Mouse (Mus musculus): ENCODE measurements around the gene Arhgap6.

Arhgap6 gene

DNA sequence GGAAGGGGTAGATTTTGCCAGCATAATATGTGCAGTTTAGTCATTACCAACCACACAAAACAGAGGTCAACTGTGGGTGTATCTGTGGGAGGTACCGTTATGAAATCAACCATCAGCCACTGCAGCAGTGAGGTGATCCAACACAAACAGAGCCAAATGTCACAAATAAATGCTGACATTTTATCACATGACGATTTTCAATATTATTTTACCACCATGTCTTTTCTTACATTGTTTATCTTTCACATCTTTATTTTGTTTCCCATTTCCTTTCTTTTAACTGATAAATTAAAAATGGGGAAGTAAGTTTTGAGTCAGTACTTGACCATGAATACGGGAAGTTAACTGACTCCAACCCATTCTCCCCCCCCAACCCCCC is 328.9 kb downstream of the Arhgap6 start:
- DNase-seq, result no peak

DNA sequence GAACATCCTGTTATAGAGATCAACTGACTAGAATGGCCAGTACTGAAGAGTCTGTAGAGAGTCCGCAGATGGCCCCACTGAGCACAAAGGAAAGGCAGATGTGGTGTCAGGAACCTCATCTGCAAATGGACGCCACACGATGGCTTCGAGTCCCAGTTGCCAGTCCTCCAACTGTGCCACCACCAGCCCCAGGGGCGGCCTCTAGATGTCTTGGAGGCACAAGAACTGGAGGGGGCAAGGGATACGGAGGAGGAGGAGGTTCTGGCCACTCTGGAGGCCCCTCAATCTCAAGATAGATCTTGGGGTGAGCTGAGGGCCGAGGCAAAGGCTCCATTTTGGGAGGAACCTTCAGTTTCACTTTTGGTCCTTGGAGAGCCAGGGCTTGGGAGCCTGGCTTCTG is 344.9 kb downstream of the Arhgap6 start:
- DNase-seq, result no peak

DNA sequence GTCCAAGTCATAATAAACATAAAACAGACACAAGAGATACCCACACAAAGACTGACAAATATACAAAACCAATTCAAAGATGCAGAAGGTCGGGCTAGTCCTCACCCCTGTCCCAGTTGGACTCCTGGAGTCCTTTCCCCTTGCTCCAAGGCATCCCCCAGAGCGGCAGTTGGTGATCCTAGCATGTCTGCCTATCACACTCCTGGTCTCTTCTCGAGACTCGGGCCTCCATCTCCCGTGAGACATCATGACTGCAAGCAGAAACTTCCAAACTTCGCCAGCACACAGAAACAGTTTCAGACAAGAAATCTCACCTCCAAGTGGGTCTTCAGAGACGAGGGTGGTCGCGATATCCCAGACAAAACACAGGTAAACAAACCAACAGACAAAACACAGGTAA is 345.6 kb downstream of the Arhgap6 start:
- no peak for DNase-seq

DNA sequence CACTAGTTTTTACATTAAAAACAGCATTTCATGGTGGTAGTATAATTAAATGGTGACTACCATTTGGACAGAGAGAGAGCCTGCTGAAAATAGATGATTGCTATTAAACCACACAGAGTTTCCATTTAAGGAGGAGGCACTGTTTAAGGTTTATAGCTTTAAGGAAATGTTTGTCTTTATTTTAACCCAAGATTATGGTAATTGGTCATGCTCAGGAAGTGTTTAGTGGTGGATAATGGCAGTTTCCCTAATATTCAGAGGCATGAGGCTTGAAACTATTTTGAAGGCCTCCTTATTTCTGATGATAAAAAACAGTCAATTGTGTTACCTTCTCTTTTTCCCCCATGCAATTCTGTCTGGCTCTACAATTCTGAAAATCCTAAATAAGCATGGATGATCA is 358.9 kb downstream of the Arhgap6 start:
- no peak for DNase-seq

DNA sequence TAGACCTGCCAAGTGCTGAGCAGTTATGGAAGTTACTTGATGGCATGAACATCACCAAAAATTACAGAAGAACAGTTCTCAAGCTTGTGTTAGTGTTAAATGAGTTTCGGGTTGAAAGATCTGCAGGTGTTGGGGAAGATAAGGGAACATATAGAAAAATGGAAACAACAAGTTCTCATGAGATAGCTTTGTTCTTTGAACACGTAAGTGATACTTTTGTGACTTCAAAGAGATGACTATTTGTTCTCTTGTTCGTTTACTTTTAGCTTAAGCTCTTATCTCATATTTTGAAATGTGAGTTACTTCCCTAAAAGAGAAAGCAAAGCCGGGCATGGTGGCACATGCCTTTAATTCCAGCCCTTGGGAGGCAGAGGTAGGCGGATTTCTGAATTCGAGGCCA is 363.5 kb downstream of the Arhgap6 start:
- DNase-seq, result no peak

DNA sequence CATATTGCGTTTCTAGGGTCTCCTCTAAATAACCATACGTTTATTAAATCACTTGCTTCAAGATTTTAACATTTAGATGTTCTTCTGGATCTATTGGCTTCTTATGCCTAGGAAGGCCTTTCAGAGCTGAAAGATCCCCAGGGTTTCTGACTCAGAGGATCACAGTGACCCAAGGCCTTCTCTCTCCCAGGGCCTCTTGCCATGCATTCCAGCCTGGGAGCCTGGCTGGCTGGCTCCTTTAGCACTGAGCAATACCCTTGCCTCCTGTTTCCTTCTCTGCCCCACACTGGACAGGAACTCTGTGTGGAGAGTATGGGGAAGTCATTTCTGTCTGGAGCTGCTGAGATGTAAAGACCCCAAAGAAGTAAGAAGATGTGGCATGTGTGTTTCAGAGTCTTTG is 376.1 kb downstream of the Arhgap6 start:
- no peak for DNase-seq

DNA sequence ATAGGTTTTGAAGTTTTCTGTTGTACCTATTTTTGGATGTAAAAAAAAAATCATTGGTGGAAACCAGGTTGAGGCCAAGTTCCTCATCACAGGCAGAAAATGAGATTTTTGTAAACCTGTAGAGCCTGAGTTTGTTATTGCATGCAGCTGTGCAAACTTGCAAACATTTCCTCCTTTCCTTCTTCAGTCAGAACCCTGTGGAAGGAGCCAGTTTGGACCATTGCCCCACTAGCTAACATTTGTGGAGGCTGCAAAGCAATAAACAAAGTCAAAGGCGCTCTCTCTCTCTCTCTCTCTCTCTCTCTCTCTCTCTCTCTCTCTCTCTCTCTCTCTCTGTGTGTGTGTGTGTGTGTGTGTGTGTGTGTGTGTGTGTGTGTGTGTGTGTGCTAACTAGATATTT is 378.9 kb downstream of the Arhgap6 start:
- DNase-seq, result no peak

DNA sequence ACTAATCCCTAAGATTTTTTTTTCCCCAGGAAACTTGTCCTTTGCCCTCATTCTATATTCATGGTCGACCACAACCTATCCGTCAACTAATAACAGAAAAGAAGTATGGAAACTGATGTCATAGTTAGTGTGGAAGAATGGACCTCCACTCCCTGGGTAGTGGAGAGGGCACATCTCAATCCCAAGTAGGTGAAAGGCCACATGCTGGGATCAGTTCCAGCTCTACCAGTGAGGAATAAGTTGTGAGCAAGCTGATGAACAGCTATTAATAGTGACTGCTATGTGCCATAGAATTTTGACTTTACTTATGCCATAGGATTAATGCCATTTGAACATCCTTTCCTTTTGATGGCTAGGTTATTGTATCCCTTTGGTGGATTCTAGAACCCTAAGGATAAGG is 383.7 kb downstream of the Arhgap6 start:
- no peak for DNase-seq

DNA sequence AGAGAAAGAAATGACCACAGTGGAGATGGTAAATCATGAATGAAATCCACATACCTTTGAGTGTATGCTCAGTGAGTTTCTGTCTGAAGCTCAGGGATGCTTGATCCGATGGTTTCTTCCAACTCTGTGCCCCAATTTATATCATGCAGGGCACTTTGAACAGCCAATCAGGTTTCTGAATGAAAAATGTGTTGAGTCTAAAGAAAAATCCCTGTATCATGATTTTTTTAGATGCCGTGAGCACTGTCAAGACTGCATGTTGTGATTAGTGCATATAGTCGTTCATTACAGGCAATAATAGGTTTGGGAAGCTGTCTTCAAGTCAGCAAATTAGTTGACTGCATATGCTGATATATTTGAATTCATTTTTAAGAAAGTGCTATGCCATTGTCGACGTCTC is 392.2 kb downstream of the Arhgap6 start, which contains the start of gene Amelx:
Gene Amelx, minus strand, starts transcription at position 101 of the 400 bp plus-strand sequence.
- no peak for DNase-seq

DNA sequence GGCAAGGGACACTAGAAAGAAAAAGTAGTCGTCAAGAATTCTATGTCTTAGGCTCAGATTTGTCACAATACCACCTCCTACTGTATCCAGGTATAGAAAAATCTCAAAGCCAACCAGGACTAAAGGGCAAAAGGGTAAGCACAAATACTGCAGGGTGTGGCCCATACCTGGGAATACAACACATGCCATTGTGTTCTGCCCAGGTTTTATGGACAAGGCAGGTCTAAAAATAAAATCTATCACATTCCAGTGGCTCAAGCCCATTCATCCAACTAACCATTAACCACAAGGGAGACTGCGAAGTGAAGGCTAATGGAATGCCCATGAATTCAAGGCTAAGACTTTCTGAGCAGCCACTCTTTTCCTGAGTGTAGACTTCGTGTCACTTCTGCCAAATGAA is 415.1 kb downstream of the Arhgap6 start:
- DNase-seq, result no peak

DNA sequence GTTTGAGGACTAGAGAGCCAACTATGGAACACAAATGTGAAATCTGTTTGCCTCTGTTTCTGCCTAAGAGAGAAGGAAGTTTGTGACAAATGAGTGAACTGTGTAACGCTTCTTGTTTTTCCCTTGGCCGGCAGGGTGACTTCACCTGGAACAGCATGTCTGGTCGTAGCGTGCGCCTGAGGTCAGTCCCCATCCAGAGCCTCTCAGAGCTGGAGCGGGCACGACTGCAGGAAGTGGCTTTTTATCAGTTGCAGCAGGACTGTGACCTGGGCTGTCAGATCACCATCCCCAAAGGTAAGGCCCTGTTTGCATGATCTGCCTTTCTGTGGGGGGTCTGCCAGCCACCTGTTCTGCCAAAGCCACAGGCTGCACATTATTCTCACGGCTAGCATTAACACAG is 425.2 kb downstream of the Arhgap6 start:
- DNase-seq, result no peak

DNA sequence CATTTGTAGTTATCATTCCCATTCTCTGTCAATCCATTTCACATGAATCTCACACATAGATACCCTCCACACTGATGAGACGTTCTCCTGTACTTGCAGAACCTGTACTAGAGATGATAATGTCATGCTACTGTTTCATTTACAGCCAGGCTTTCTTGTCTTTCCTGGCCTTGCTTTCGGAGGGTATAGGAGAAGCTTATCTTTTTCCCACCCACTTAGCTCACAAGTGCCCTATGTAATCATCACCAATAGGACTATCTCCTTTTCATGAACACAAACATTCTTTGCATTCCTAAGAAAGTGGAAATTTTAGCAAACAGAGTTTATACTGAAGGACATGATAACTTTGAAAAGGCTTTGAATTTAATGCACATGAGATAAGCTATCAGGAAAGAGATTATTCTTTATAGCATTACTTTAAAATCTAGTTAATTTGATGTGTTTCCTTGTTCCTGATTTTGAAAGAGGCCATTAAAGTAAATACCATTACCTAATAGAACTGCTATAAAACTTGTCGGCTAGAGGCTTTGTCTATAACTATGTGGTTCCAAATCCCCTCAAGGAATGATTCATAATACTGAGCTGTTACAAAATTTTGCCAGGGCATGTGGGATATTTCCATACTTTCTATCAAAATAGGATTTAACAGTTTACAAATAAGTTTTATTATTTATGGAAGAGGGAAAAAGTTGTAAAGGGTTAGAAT is 427.6 kb downstream of the Arhgap6 start:
- no peak for DNase-seq

DNA sequence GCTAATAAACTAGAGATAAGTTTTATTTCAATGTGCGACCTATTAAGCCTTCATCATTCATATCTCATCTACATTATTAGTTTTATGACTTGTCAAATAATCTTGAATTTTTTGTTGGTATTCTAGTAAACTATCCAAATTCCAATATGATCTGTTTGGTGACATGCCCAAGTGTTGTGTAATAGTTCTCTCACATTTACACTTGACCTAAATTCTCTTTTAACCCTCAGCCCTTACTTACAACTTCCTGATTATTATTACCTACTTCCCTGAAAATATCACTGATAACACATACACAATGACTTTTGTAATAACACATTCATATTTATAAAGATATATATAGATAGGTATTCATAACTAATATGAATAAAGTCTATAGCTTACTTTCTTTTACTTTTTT is 461.0 kb downstream of the Arhgap6 start:
- DNase-seq, result no peak

DNA sequence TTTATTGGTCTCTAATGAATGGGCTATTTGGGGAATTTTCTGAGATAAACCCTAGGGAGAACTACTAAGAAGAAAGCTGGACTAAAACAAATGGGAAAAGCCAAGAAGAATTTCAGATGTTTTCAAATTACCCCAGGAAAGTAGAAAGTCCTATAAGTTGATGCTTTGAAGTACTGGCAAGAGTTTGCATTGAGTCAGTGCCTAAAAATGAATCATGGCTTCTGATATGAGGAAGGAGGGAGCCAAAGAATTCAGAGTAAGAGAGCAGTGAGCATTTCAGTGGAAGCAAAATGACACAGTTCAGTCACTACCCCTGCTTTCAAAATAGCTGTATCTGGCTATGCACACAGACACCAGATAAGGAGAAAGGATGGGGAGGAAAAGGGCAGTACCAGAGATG is 461.8 kb downstream of the Arhgap6 start:
- no peak for DNase-seq

DNA sequence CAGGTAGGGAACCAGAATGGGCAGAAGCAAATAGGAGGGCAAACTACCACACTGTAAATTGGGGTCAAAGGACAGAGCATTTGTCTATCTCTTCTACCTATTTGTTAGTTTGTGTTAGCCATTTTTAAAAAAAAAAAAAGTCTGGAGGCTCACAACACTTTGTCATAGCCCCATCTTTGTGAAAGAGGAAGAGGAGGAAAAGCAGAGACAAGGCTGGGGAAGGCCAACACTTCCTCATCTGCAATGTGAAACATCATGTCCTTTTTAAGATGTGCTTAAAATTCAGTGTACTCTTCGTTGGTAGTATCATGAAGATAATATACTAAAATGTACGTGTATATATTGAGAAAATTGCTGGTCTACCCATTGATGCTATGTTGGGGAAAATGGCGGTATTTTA is 466.1 kb downstream of the Arhgap6 start:
- DNase-seq, result no peak

DNA sequence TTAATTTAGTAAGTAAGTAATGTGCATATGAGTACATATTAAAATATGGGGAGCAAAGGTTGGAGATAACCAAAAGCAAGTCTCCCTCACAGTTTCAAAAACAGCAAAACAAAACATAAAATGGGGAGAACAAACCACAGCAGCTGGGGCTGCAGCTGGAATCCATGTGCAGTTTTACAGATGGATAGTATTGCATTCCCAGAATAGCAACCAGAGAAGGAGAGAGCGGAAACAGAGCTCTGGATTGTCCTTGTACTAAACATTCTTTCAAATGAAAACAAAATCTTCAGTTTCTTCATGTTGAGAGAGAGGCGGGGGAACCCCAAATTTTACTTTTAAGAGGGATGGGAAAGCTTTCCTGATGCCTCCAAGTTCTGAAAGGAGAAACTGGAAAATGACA is 467.3 kb downstream of the Arhgap6 start:
- DNase-seq, result no peak

DNA sequence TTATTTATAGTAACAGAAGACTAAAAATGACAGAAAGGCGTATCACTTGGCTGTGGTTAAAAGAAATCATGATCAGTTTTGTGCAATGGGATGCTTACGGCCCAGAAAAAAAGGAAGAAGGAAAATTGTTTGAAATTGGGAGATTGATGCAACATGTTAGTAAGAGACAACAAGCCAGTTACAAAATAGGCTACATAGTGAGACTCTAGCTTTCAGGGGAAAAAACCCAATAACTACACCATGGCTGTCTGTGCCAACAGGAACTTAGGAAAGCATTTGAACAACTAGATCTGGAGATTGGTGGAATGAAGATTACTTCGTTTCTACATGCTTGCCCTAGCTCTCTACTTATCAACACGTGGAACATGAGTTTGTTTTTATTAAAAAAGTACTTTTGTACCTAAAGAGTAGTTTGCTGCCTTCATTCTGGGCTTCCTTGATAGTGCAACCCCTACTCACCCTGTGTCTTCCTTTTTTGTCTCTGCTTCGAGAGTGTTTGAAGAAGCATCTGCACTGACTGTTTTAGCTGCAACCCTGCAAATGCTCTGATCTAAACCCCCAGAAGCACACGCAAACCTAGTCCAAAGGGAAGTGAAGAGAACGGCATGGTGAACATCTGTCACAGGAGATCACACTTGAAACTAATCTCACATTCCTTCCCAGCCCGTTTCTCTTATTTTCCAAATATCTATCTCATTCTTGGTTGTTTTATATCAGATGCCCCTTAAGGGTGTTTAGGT is 468.7 kb downstream of the Arhgap6 start:
- DNase-seq, result no peak

DNA sequence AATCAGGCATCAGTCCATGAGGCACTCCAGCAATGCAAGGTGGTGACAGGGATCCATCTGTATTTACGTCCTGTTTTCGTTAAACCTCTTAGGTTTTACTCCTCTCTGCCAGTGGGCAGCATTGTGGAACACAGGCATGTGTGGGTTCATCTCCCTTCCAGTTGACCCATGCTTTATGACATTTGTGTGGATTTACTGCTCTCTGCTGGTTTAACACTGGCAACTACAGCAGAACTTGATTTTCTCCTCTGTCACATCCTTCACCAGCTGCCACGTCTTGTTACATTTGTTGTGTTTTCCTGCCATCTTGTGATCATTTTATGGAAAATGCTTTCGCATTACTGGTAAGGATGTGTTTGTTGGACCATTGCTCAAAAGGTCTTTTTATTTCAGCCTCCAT is 504.7 kb downstream of the Arhgap6 start:
- DNase-seq, result peak; percentile 35

DNA sequence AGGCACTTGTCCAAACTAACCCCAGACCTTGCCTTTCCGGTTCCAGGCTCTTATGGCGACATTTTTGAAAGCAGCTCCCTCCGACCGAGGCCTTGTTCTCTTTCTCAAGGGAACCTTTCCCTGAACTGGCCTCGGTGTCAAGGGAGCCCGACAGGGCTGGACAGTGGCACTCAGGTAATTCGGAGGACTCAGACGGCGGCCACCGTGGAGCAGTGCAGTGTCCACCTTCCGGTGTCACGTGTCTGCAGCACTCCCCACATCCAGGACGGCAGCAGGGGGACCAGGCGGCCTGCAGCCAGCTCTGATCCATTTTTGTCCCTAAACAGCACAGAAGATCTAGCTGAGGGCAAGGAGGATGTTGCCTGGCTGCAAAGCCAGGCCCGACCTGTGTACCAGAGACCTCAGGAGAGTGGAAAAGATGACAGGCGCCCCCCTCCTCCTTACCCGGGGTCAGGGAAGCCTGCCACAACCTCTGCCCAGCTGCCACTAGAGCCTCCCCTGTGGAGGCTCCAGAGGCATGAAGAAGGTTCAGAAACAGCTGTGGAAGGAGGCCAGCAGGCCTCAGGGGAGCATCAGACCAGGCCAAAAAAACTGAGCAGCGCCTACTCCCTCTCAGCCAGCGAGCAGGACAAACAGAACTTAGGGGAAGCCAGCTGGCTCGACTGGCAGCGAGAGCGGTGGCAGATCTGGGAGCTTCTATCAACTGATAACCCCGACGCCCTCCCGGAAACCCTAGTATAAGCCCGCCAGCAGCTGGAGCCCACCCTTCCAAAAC is 507.6 kb downstream of the Arhgap6 start:
- no peak for DNase-seq

DNA sequence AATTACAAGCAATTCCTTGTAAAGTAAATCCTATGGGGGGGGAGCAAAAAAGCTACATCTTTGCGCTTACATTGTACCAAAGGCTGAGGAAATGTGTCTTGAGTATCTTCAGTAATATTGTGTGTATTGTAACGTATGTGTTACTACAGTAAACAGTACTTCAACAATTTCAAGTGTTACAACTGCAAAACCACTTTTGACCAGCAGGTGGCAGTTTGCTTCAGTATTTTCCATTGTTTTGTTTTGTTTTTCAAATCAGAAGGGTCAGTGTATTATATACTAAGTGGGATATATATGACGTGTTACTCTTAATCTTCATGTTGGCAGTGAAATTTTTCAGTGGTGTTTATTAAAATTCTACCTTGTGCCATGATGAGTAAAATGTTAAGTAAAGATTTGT is 509.0 kb downstream of the Arhgap6 start:
- DNase-seq, result peak; percentile 71

DNA sequence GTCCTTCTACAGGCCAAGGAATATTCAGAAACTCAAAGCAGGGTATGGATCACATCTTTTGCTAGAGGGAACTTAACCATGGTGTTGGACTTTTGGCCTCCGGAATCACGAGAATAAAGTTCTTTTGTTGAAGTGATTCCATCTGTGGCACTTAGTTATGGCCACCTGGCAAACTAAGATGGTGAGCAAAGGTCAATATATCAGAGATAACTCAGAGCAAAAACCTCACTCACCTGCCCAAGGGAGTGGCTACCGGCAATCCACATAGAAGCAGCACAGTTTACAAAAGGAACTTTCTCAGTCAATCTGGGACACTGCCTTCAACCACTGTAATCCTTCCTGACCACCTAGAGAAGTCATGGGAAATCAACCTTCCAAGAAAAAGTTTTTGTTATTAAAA is 513.7 kb downstream of the Arhgap6 start:
- no peak for DNase-seq

DNA sequence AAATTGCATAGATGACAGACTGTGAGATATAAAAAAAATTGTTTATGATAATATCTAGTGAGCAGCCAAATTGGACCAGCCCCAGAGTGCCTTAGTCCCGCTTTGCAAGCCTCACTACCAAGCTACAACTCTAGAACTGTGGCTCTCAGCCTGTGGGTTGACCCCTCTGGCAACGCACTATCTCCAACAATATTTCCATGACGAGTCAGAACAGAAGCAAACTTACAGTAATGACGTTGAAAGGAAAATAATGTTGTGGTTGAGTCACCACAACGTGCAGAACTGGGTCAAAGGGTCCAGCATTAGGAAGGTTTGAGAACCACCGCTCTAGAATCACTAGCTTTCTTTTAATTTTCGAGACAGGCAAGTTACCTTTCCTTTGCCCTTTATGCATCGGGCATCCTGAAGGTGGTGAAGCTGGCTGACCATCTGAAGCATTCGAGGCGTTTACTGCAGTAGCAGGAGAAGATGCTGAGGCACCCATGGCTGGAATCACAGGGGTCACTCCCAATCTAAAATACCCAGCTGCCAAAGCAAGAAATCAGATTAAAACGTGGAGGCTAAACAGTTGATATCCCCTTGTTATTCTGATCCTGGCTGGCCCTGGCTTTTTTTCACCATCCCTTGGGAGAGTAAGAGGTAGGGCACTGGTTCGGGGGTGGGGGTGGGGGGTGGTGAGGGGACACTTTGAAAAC is 524.3 kb downstream of the Arhgap6 start:
- DNase-seq, result no peak

DNA sequence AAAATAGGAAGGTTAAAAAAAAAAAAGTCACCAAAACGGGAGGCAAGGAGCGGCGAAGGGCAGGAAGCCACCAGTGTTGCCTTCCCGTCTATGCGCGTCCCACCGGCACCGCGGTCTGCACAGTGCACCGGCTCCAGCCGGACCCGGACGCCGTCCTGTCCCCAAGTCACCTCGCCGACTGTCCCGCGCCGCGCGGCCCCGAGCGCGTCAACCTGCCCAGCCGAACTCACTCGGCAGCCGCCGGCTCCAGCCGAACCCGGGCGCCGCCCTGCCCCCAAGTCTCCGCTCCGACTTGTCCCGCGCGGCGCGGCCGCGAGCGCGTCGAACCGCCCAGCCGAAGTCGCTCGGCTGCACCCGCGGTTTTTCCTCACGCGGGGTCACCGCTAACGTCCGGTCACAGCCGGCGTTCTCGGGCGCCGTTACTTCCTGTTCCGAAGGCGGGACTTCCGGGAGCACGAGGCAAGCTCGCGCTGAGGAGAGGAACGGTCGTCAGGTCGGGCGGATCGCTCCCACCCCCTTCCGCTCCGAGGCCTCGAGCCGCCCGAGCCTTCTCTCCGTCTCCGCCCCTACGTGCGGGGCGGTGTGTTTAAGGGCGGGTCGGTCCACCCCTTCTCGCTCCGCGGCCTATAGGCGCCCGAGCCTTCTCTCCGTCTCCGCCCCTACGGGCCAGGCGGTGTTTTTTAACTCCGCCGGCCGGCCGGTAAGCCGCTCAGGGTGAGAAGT is 525.2 kb downstream of the Arhgap6 start, which contains the start of gene Hccs:
Gene Hccs, minus strand, starts transcription at position 428 of the 723 bp plus-strand sequence.
- DNase-seq, result peak; percentile 95

Data from retina, postnatal 1 day (tissue).